Mouse (Mus musculus): ENCODE measurements around the gene Ooep.

DNA sequence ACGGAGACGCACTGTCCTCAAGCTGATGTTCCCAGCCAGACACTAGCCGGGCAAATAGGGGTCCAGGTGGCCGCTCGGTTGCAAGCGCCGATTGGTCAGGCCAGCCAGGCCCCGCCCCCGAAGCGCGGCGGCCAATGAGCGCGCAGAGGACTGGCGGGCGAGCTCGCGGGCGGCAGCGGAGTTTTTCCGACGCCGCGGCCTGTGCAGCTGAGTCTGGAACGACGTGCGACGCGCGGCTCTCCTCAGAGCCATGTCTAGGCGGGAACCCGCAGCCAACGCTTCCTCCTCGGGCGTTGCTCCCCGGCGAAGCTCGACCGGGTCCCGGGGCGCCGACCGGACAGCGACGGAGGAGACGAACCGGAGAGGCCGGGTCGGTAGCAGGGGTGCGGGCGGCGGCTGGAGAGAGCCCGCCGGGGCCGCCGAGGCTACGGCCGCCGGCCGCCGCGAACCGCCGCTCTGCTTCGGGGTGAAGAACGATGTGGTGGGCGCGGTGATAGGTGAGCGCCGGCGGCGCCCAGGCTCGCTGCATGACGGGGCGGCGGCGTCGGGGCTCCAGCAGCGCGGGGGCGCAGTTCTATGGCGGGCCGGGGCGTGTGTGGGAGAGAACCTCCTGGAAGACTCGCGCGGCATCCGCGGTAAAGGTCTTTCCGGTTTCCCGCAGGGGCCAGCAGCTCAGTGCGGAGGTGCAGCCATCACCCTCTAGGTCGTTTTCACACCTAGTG lies 17.3 kb upstream of the Ooep start, which contains the start of gene Ddx43:
- TF ChIP-seq EP300 (IDR thresholded peaks at IDR 0.05; ENCODE audit: low read depth) (no peak), CTCF (IDR thresholded peaks at IDR 0.05; ENCODE audit: low read depth) (no peak)

All from liver, postnatal 0 days (tissue).